8 mouse cellular contexts compared by ENCODE assay signal in genomic region chr4:133057389-133058122, GRCm38 (mm10). TPM values are rescaled to one million over a fixed set of nuclear protein-coding genes. Genes with fewer than 3 reads are reported as not detected.
A peak's percentile ranks its signal among the peaks of the same experiment; 100 is the strongest.
DNase-seq lines count a peak whose midpoint lies in the region; ATAC-seq and TF ChIP-seq lines count a peak whose summit lies in the region.

No protein-coding gene starts in this region.

- WGBS in embryonic facial prominence, embryonic 14.5 days = 15% methylated on average over 7 of the region's 7 CpGs
- WGBS in hindbrain, embryonic 13.5 days = 31% methylated on average over 7 of the region's 7 CpGs
- 26% methylated on average over 7 of the region's 7 CpGs for WGBS in limb, embryonic 15.5 days

- H3K4me2 ChIP-seq in embryonic facial prominence, embryonic 14.5 days (ENCODE audit: low read depth, low read length) = 0 out of 2 replicates have a peak overlapping the region, but pooled peaks have one; percentile 23
- H3K4me2 ChIP-seq in hindbrain, embryonic 13.5 days = no peak overlapping the region
- H3K4me2 ChIP-seq in limb, embryonic 15.5 days = no peak overlapping the region
- H3K4me2 ChIP-seq in myocyte (ENCODE audit: low read depth) = peak overlapping the region; percentile 94

- ATAC-seq in embryonic facial prominence, embryonic 14.5 days (ENCODE audit: low read depth) = no peak
- ATAC-seq in hindbrain, embryonic 13.5 days (ENCODE audit: low FRiP score) = no peak
- no peak for ATAC-seq in limb, embryonic 15.5 days (ENCODE audit: insufficient number of reproducible peaks, low FRiP score, low TSS enrichment, low read depth)

- no peak overlapping the region for H3ac ChIP-seq in myocyte (ENCODE audit: control insufficient read depth, insufficient read length)

- in situ Hi-C loops in ES-E14 (cut with MboI; ENCODE audit: low sequenced_read_pairs in 2 of 2, unreplicated experiment in 2 of 2) = no loop called here

- peak overlapping the region; percentile 65 for H3K27ac ChIP-seq in ES-E14 (ENCODE audit: insufficient read depth, low read depth, low read length, poor library complexity, severe bottlenecking)
- H3K27ac ChIP-seq in embryonic facial prominence, embryonic 14.5 days (replicated peaks; ENCODE audit: low read depth, low read length) = peak overlapping the region; percentile 59
- peak overlapping the region; percentile 58; the same call in 1 of the 2 replicates for H3K27ac ChIP-seq in hindbrain, embryonic 13.5 days
- H3K27ac ChIP-seq in limb, embryonic 15.5 days = peak overlapping the region; percentile 81

- peak overlapping the region; percentile 2; the same call in 1 of the 2 replicates for H3K9ac ChIP-seq in ES-E14 (ENCODE audit: insufficient read depth, low read depth, low read length, poor library complexity, severe bottlenecking)
- no peak overlapping the region for H3K9ac ChIP-seq in embryonic facial prominence, embryonic 14.5 days (ENCODE audit: low read depth, low read length)
- H3K9ac ChIP-seq in hindbrain, embryonic 13.5 days = 0 out of 2 replicates have a peak overlapping the region, but pooled peaks have one; percentile 10
- H3K9ac ChIP-seq in limb, embryonic 15.5 days = no peak overlapping the region

- peaks cover 36% of the 10 kb centered on the region for H3K79me2 ChIP-seq in myocyte (ENCODE audit: control insufficient read depth, insufficient read depth)

- no peak overlapping the region; a peak in 1 of 4 replicates for H3K4me3 ChIP-seq in ES-E14 (ENCODE audit: insufficient read depth in 1 of 2, low read depth in 1 of 2, low read length in 2 of 2, poor library complexity in 1 of 2, severe bottlenecking in 1 of 2)
- H3K4me3 ChIP-seq in embryonic facial prominence, embryonic 14.5 days (ENCODE audit: low read depth, low read length) = no peak overlapping the region
- H3K4me3 ChIP-seq in hindbrain, embryonic 13.5 days = no peak overlapping the region
- no peak overlapping the region for H3K4me3 ChIP-seq in limb, embryonic 15.5 days
- H3K4me3 ChIP-seq in myocyte = peak overlapping the region; percentile 16

- TF ChIP-seq POLR2A in myocyte (IDR thresholded peaks at IDR 0.05; ENCODE audit: insufficient read length, low read depth) = peak; percentile 35

- H3K36me3 ChIP-seq in ES-E14 (ENCODE audit: control insufficient read depth, insufficient read depth, low read length, poor library complexity, severe bottlenecking) = peaks cover 67% of the 10 kb centered on the region
- peaks cover 58% of the 10 kb centered on the region for H3K36me3 ChIP-seq in embryonic facial prominence, embryonic 14.5 days (ENCODE audit: control insufficient read depth, insufficient read depth, low read length)
- H3K36me3 ChIP-seq in hindbrain, embryonic 13.5 days = peaks cover 42% of the 10 kb centered on the region
- peaks cover 50% of the 10 kb centered on the region for H3K36me3 ChIP-seq in limb, embryonic 15.5 days
- peaks cover 14% of the 10 kb centered on the region for H3K36me3 ChIP-seq in myocyte (ENCODE audit: control insufficient read depth, insufficient read depth)

- peaks cover 16 to 29% of the 10 kb centered on the region in 2 experiments for H3K4me1 ChIP-seq in ES-E14 (ENCODE audit: control insufficient read depth in 2 of 2, insufficient read depth in 2 of 2, low read length in 2 of 2, poor library complexity in 1 of 2)
- H3K4me1 ChIP-seq in embryonic facial prominence, embryonic 14.5 days (ENCODE audit: control insufficient read depth, insufficient read depth, low read length) = peaks cover 47% of the 10 kb centered on the region
- H3K4me1 ChIP-seq in hindbrain, embryonic 13.5 days (replicated peaks) = peaks cover 57% of the 10 kb centered on the region
- H3K4me1 ChIP-seq in limb, embryonic 15.5 days = peaks cover 76% of the 10 kb centered on the region

- no peaks in the 10 kb centered on the region for H3K27me3 ChIP-seq in embryonic facial prominence, embryonic 14.5 days (replicated peaks; ENCODE audit: control insufficient read depth, insufficient read depth, low read length)
- no peaks in the 10 kb centered on the region for H3K27me3 ChIP-seq in hindbrain, embryonic 13.5 days
- H3K27me3 ChIP-seq in limb, embryonic 15.5 days = no peaks in the 10 kb centered on the region
- no peaks in the 10 kb centered on the region for H3K27me3 ChIP-seq in myocyte (ENCODE audit: control insufficient read depth, insufficient read depth, insufficient read length)

- DNase-seq in 3T3-L1 (ENCODE audit: low read depth, low spot score) (peak; percentile 86), ES-E14 (ENCODE audit: low read depth, low spot score) (no peak)
- peak; percentile 69 for DNase-seq in embryonic facial prominence, embryonic 14.5 days (ENCODE audit: low spot score)
- DNase-seq in layer of hippocampus, adult 8-10 months (ENCODE audit: low spot score in 2 of 2) = no peak
- no peak for DNase-seq in cerebellum, adult 18-20 months

- H3K9me3 ChIP-seq in ES-E14 (ENCODE audit: control insufficient read depth, insufficient read depth, low read depth, low read length) = no peaks in the 10 kb centered on the region
- H3K9me3 ChIP-seq in embryonic facial prominence, embryonic 14.5 days (ENCODE audit: control insufficient read depth, low read length) = no peaks in the 10 kb centered on the region
- H3K9me3 ChIP-seq in hindbrain, embryonic 13.5 days = no peaks in the 10 kb centered on the region
- no peaks in the 10 kb centered on the region for H3K9me3 ChIP-seq in limb, embryonic 15.5 days

TF ChIP-seq in ES-E14, 5 proteins besides CTCF, POLR2A, EP300 and RAD21:
- TF ChIP-seq MAFK (IDR thresholded peaks at IDR 0.05; ENCODE audit: insufficient read depth, low read depth, low read length) (no peak), HCFC1 (IDR thresholded peaks at IDR 0.05; ENCODE audit: borderline replicate concordance, insufficient read depth, low read length) (no peak), CHD2 (IDR thresholded peaks at IDR 0.05; ENCODE audit: low read depth, low read length) (no peak), ZNF384 (IDR thresholded peaks at IDR 0.05; ENCODE audit: low read depth, low read length) (no peak), ZC3H11A (IDR thresholded peaks at IDR 0.05; ENCODE audit: borderline replicate concordance, low read depth, low read length) (no peak)

TF ChIP-seq in myocyte, 11 proteins besides CTCF, POLR2A, EP300 and RAD21:
- TF ChIP-seq MYOG (IDR thresholded peaks at IDR 0.05; ENCODE audit: control insufficient read depth in 1 of 3, insufficient read depth in 1 of 3, insufficient read length in 2 of 3, low read depth in 2 of 3) (peak in 1 of 3 experiments; percentile 85), REST (IDR thresholded peaks at IDR 0.05; ENCODE audit: insufficient read depth, insufficient read length) (no peak), TCF3 (IDR thresholded peaks at IDR 0.05; ENCODE audit: insufficient read length, low read depth) (peak; percentile 20), POLR2AphosphoS2 (IDR thresholded peaks at IDR 0.05; ENCODE audit: insufficient read length, low read depth) (peak; percentile 25), MYOD1 (IDR thresholded peaks at IDR 0.05; ENCODE audit: control insufficient read depth in 1 of 3, insufficient read length in 2 of 3, low read depth in 2 of 3) (peak in 2 of 3 experiments; percentile 73 to 78), TCF12 (IDR thresholded peaks at IDR 0.05; ENCODE audit: insufficient read depth, poor library complexity, severe bottlenecking) (peak; percentile 10), SRF (IDR thresholded peaks at IDR 0.05; ENCODE audit: control insufficient read depth, insufficient read length, low read depth) (no peak), USF1 (IDR thresholded peaks at IDR 0.05; ENCODE audit: low read depth) (peak; percentile 62), E2F4 (IDR thresholded peaks at IDR 0.05; ENCODE audit: insufficient read depth) (no peak)

RNA-seq across cellular contexts. Expression of gene Ahdc1, which starts 46.5 kb away (rescaled TPM):
- total RNA-seq in ES-E14 (2012; rRNA removed) = 61.8 and 88.9 TPM in 2 replicates
- 11.0 and 11.7 TPM in 2 replicates for polyA plus RNA-seq in embryonic facial prominence, embryonic 14.5 days (2014; fragmentation: Nextera tagmentation; extraction: Ambion mirVana)
- polyA plus RNA-seq in hindbrain, embryonic 13.5 days (2015; fragmentation: Nextera tagmentation; extraction: Ambion mirVana) = 11.0 and 12.5 TPM in 2 replicates
- polyA plus RNA-seq in limb, embryonic 15.5 days (2015; fragmentation: Nextera tagmentation; extraction: Ambion mirVana) = 10.7 and 13.2 TPM in 2 replicates
- 58.2 TPM for polyA plus RNA-seq in myocyte (2012; fragmentation: generic; extraction: Trizol)
- total RNA-seq in layer of hippocampus, adult 8-10 months (2022) = 100 to 1,000 TPM in 3 of 4 experiments, 10 to 100 TPM in 1; 99.1 to 116 (median 106) TPM

Comparison
In these comparisons a context has a peak if more than half of its experiments do, and no peak if none do; other contexts are left out.
1. DNase-seq: peak in 3T3-L1 (single experiment) and embryonic facial prominence, embryonic 14.5 days (single experiment); none in ES-E14 (single experiment), layer of hippocampus, adult 8-10 months (0 of 2) and cerebellum, adult 18-20 months (0 of 2).
2. H3K9ac ChIP-seq: peak in ES-E14 (single experiment) and hindbrain, embryonic 13.5 days (single experiment); none in embryonic facial prominence, embryonic 14.5 days (single experiment) and limb, embryonic 15.5 days (single experiment).
3. H3K4me2 ChIP-seq: peak in embryonic facial prominence, embryonic 14.5 days (single experiment) and myocyte (single experiment); none in hindbrain, embryonic 13.5 days (single experiment) and limb, embryonic 15.5 days (single experiment).
4. Peak in every context shown above with its lines, with median percentiles within 50 percentile points of each other: H3K27ac ChIP-seq.